Mouse (Mus musculus) ES-Bruce4 (cell line): Measurements from ENCODE around the gene Sez6. TPM values are rescaled to one million over a fixed set of nuclear protein-coding genes. Genes with fewer than 3 reads are reported as not detected.

Experiments
- H3K27ac ChIP-seq: 2 replicates; pipeline ENCODE4 v1.5.1; 2012; ENCODE audit warnings: low read length, inconsistent platforms; ENCODE audit not compliant: insufficient read depth
- H3K27me3 ChIP-seq: 2 replicates; pipeline ENCODE4 v1.6.1; 2012; ENCODE audit warnings: mild to moderate bottlenecking, low read length, inconsistent platforms; ENCODE audit not compliant: control insufficient read depth, poor library complexity, insufficient read depth, severe bottlenecking
- H3K36me3 ChIP-seq: 2 replicates; pipeline ENCODE4 v1.6.1; 2012; ENCODE audit warnings: inconsistent platforms, mild to moderate bottlenecking, low read length, moderate library complexity; ENCODE audit not compliant: control insufficient read depth, poor library complexity, insufficient read depth, severe bottlenecking
- H3K4me1 ChIP-seq: one replicate; pipeline ENCODE4 v1.8.1; 2011; ENCODE audit warnings: low read length; ENCODE audit not compliant: control insufficient read depth, insufficient read depth
- H3K4me3 ChIP-seq: 2 replicates; pipeline ENCODE4 v1.5.1; 2011; ENCODE audit warnings: low read depth, mild to moderate bottlenecking, low read length
- H3K9ac ChIP-seq: 2 replicates; pipeline ENCODE4 v1.6.1; 2012; ENCODE audit warnings: low read depth, mild to moderate bottlenecking, inconsistent platforms; ENCODE audit not compliant: poor library complexity, severe bottlenecking
- H3K9me3 ChIP-seq: replicated peaks from 2 replicates; pipeline ENCODE4 v1.6.1; 2012; ENCODE audit warnings: mild to moderate bottlenecking, low read length, inconsistent platforms; ENCODE audit not compliant: control insufficient read depth, poor library complexity, insufficient read depth, severe bottlenecking
- CTCF ChIP-seq: IDR thresholded peaks from one replicate; pipeline ENCODE4 v1.8.1; 2011; ENCODE audit warnings: low read depth, low read length
- EP300 ChIP-seq: IDR thresholded peaks from 2 replicates; pipeline ENCODE4 v1.6.1; 2011; ENCODE audit warnings: low read depth, low read length; ENCODE audit not compliant: insufficient read depth
- POLR2A ChIP-seq: IDR thresholded peaks from one replicate; pipeline ENCODE4 v1.8.1; 2011; ENCODE audit warnings: low read length; ENCODE audit not compliant: insufficient read depth
- polyA plus RNA-seq: library from polyadenylated mRNA; stranded (reverse); fragments of >200 nt; gene quantifications from 2 replicates; pipeline ENCODE4 v1.2.4, GENCODE M21; 2011; ENCODE audit warnings: low read depth; ENCODE audit not compliant: missing spikeins, insufficient read depth, insufficient read length

Gene Sez6
- polyA plus RNA-seq, 1 experiment = 0.57 TPM

DNA sequence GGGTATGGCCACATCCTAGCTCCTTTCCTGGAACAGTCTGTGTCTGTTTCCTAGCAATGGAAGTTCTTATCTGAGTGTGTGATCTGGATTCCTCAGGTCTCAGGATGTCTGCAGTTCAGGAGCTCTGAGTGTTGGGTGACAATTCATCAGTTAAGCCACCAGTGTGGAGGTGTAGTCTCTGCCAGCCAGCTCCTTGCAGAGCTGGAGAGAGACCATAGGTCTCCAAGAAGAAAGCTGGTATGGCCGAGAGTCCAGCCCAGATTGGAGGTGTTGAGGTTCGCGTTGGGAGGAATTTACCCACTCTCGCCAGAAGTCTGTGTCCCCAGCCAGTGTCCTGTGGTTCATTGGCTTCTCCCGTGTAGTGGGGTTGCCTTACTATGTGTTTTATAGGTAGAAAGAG is 2.0 kb downstream of the Sez6 start:
- Histone ChIP-seq H3K9ac (no peak overlapping the region), H3K27me3 (peaks cover 22% of the 10 kb centered on the region), H3K4me1 (peaks cover 8% of the 10 kb centered on the region), H3K4me3 (no peak overlapping the region), H3K36me3 (no peaks in the 10 kb centered on the region), H3K9me3 (no peaks in the 10 kb centered on the region), H3K27ac (no peak overlapping the region)
- TF ChIP-seq CTCF (no peak), POLR2A (no peak), EP300 (no peak)

DNA sequence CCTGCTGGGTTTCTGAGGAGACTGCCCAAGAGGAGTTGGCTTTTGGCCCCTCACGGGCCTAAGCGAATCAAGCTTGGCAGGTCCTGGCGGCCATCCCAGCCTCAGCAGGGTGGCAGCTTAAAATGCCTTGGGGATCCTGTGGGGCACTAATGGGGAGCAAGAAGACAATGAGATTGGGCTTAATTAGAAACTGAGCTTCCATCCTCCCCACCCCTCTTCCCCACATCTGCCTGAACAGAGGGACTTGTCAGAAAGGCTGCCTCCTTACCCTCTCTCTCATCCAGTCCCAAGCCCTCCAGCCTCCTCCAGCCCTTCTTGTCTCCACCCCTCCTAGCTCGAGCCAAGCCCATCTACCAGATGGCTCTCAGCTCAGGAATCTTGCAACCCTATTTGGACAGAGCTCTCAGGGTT is 3.5 kb downstream of the Sez6 start:
- Histone ChIP-seq H3K9ac (no peak overlapping the region), H3K4me1 (peaks cover 8% of the 10 kb centered on the region), H3K9me3 (no peaks in the 10 kb centered on the region), H3K36me3 (no peaks in the 10 kb centered on the region), H3K27ac (no peak overlapping the region), H3K27me3 (peaks cover 22% of the 10 kb centered on the region), H3K4me3 (no peak overlapping the region)
- TF ChIP-seq POLR2A (no peak), EP300 (peak; percentile 51; the same call in 1 of the 2 replicates)

DNA sequence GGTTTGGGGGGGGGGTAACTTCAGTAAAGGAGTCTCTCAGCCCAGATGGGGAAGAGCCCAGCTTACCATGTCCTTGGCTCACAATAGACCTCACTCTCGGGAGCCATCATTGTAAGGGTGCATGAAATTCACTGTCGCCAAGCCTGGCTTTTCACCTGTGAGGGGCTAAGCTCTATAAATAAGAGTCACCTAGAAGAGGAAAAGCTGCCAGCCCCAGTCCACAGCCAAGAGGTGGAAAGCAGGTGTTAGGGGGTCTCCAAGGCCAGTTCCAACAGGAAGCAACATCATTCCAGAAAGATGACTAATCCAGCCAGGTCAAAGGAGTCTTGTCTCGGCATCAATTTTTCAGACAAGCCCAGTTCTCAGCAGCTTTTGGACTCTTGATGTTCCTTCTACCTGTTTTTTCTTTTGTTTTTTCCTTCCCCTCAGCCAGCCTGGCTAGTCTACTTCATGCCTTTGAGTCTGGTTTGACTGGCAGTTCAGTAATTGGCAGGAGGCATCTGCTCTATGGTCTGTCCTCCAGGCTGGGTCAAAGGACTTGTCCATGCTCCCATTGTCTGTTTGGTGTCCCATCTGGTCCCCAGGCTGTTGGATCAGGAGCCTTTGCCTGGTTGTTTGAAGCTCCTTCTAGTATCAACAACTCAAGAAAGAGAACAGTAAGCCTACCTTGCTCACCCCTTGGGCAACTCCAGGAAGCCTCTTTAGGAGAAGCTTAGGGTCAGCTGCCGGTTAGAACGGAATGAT is 4.1 kb downstream of the Sez6 start:
- Histone ChIP-seq H3K4me1 (peaks cover 8% of the 10 kb centered on the region), H3K36me3 (no peaks in the 10 kb centered on the region), H3K4me3 (no peak overlapping the region), H3K27me3 (peaks cover 18% of the 10 kb centered on the region), H3K9ac (no peak overlapping the region), H3K9me3 (no peaks in the 10 kb centered on the region), H3K27ac (0 out of 2 replicates have a peak overlapping the region, but pooled peaks have one; percentile 7)
- TF ChIP-seq CTCF (no peak), POLR2A (no peak), EP300 (no peak)

DNA sequence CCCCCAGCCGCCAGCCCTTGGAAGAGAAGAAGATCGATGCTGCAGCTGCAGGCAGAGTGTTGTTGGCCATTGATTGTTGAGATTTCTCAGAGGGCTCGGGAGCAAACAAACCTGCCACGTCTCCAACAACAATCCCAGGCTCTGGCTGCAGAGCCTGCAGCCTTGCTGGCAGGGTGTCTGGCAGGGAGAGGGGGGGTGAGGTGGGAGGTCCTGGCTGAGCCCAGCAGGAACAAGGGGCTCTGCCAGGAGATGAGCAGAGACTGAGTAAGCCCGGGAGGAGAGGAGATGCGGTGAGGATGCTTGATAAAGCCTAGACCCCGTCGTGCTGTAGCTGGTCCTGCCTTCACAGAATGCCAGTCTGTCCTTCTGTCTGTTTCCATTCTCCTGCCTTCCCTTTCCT is 6.2 kb downstream of the Sez6 start:
- TF ChIP-seq POLR2A (no peak), EP300 (no peak), CTCF (no peak)
- Histone ChIP-seq H3K36me3 (no peaks in the 10 kb centered on the region), H3K4me3 (no peak overlapping the region), H3K4me1 (peaks cover 8% of the 10 kb centered on the region), H3K27ac (no peak overlapping the region), H3K27me3 (peaks cover 10% of the 10 kb centered on the region), H3K9me3 (no peaks in the 10 kb centered on the region), H3K9ac (no peak overlapping the region)

DNA sequence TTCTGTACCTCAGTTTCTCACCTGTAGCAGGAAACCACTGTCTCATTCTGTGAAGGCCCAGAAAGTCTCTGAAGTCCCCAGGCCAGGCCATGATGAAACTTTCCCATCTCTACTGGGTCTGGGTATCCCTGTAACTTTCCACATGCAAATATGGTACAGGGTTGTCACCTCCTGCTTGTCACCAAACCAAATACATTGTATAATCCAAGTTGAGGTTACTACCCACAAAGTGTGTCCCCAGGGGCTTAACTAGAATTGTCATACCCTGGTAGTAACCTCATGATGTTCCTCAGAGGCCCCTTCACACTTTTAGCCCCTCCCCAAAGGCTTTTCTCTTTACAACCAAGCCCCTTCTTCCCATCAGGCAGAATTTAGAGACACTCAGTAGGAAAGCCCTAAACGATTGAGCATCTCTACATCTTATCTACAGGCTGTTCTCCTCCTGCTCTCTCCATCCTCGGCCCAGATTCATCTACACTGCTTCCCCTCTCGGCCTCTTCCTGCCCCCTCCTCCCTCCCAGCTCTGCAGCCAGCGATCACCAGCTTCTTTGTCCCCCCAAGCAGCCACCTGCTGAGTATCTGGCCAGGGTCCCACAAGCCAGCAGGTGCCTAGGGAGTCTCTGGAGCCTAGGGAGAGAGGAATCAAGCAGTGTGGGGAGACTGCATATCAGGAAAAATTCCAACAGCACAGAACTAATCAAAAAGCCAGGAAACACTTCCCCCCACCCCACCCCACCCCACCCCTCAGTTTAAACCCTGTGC is 7.2 kb downstream of the Sez6 start:
- no peaks in the 10 kb centered on the region for H3K36me3 ChIP-seq

DNA sequence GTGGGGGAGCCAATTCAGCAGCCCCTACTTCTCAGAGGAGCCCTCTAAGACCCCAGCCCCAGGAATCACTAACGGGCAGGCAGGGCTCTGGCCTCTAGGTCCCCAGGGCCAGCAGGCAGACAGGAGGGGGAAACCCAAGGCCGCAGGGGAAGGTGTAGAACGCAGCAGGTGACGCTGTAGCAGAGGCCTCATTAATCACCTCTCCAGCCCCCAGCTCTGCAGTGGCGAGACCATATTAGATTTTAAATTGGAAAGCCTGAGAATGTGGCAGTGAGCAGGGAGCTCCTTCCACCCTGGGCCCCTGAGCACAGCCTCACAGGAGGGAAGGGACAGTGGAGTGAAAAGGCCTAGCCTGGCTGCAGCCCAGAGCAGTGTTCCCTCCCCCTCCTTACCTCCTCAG is 11.6 kb downstream of the Sez6 start:
- H3K4me1 ChIP-seq = peaks cover under 1% of the 10 kb centered on the region
- H3K27me3 ChIP-seq = no peaks in the 10 kb centered on the region; the same call in 1 of the 2 replicates
- no peaks in the 10 kb centered on the region for H3K9me3 ChIP-seq
- H3K4me3 ChIP-seq = no peak overlapping the region
- no peak for TF ChIP-seq EP300
- no peak for TF ChIP-seq POLR2A
- no peak for TF ChIP-seq CTCF
- no peaks in the 10 kb centered on the region for H3K36me3 ChIP-seq
- H3K9ac ChIP-seq = no peak overlapping the region
- H3K27ac ChIP-seq = no peak overlapping the region

More for the DNA sequence above, 7.2 kb downstream of the Sez6 start:
- Histone ChIP-seq H3K4me3 (no peak overlapping the region), H3K9ac (no peak overlapping the region), H3K27ac (no peak overlapping the region), H3K9me3 (no peaks in the 10 kb centered on the region), H3K27me3 (peaks cover 4% of the 10 kb centered on the region; the same call in 1 of the 2 replicates), H3K4me1 (peaks cover 8% of the 10 kb centered on the region)
- TF ChIP-seq CTCF = no peak
- TF ChIP-seq EP300 = no peak
- TF ChIP-seq POLR2A = no peak
